Mouse (Mus musculus): ENCODE measurements around the gene Eif2b2. TPM values are rescaled to one million over a fixed set of nuclear protein-coding genes. Genes with fewer than 3 reads are reported as not detected.

Eif2b2 gene
- total and polyA plus RNA-seq, 3 experiments: 94.9 to 143 (median 123) TPM

DNA sequence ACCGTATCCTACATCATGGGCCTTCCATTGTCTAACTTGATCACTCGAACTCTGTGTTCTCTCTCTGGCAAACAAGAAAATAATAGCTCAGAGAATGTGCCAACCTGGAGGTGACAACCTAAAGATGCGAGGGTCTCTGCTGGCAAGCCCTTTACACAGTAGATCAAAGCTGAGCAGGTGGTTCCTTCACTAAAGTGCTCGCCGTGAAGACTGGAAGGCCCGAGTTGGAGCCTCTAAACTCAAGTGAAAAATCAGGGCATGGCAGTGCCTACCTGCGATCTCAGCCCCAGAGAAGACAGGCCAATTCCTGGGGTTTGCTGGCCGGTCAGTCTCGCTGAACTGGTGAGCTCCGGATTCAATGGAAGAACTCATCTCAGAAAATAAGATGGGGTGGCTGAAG, 26.1 kb upstream of the Eif2b2 start:
- dilution Hi-C loops (cut with MboI; ENCODE audit: extremely low pct_ligation_motif_present, extremely low pct_unique_long_range_greater_than_20kb, low sequenced_read_pairs) (no loop called here), in situ Hi-C loops (cut with MboI; ENCODE audit: low pct_ligation_motif_present, low pct_unique_long_range_greater_than_20kb, low sequenced_read_pairs) (no loop called here)
- no peak overlapping the region for H3K27ac ChIP-seq (ENCODE audit: insufficient read depth, low read depth)

GRCm38 (mm10) chr12:85193923-85194622, 25.2 kb upstream of the Eif2b2 start:
- Histone ChIP-seq H3K4me1 (ENCODE audit: control insufficient read depth in 1 of 2, insufficient read depth in 2 of 2) (peaks cover 10 to 27% of the 10 kb centered on the region in 2 experiments), H3K79me2 (replicated peaks; ENCODE audit: control insufficient read depth, extremely low read depth, insufficient read depth, poor library complexity, severe bottlenecking) (no peaks in the 10 kb centered on the region), H3K27ac (ENCODE audit: insufficient read depth, low read depth) (no peak overlapping the region), H3K9me3 (replicated peaks; ENCODE audit: low read length) (no peaks in the 10 kb centered on the region), H3K4me2 (ENCODE audit: insufficient read depth, low read depth, poor library complexity, severe bottlenecking) (no peak overlapping the region), H3K27me3 (replicated peaks) (no peaks in the 10 kb centered on the region), H3K9ac (ENCODE audit: insufficient read depth, low read depth) (no peak overlapping the region), H3K36me3 (replicated peaks in 1 of 2; ENCODE audit: control insufficient read depth in 1 of 2, insufficient read depth in 1 of 2, low read length in 1 of 2) (no peaks in the 10 kb centered on the region), H3K4me3 (replicated peaks in 1 of 3; ENCODE audit: low read depth in 2 of 3, low read length in 2 of 3, poor library complexity in 1 of 3) (no peak overlapping the region)
- dilution Hi-C loops (cut with MboI; ENCODE audit: extremely low pct_ligation_motif_present, extremely low pct_unique_long_range_greater_than_20kb, low sequenced_read_pairs) (no loop called here), in situ Hi-C loops (cut with MboI; ENCODE audit: low pct_ligation_motif_present, low pct_unique_long_range_greater_than_20kb, low sequenced_read_pairs) (no loop called here)
- TF ChIP-seq MAFK (IDR thresholded peaks at IDR 0.05; ENCODE audit: insufficient replicate concordance, low read length) (no peak), MXI1 (IDR thresholded peaks at IDR 0.05; ENCODE audit: low read depth, low read length) (no peak), ZMIZ1 (IDR thresholded peaks at IDR 0.05; ENCODE audit: low read depth, low read length) (no peak), ETS1 (conservative IDR thresholded peaks at IDR 0.05; ENCODE audit: low read depth, low read length) (no peak), UBTF (IDR thresholded peaks at IDR 0.05; ENCODE audit: low read depth, low read length) (no peak), ELF1 (IDR thresholded peaks at IDR 0.05; ENCODE audit: low read depth, low read length) (no peak), E2F4 (IDR thresholded peaks at IDR 0.05; ENCODE audit: insufficient replicate concordance, low read depth, low read length) (no peak), IRF4 (IDR thresholded peaks at IDR 0.05; ENCODE audit: low read depth, low read length) (no peak), ZNF384 (IDR thresholded peaks at IDR 0.05; ENCODE audit: low read depth, low read length) (no peak), KAT2A (IDR thresholded peaks at IDR 0.05; ENCODE audit: insufficient replicate concordance, low read length) (no peak), EP300 (IDR thresholded peaks at IDR 0.05; ENCODE audit: low read length) (no peak), SMC3 (IDR thresholded peaks at IDR 0.05; ENCODE audit: low read depth, low read length) (no peak), BHLHE40 (IDR thresholded peaks at IDR 0.05; ENCODE audit: low read depth, low read length) (no peak), TCF12 (IDR thresholded peaks at IDR 0.05; ENCODE audit: low read depth, low read length) (no peak), JUND (conservative IDR thresholded peaks at IDR 0.05; ENCODE audit: low read depth, low read length) (no peak), NELFE (IDR thresholded peaks at IDR 0.05; ENCODE audit: low read depth, low read length) (no peak), RAD21 (IDR thresholded peaks at IDR 0.05; ENCODE audit: low read depth, low read length) (no peak), CHD2 (IDR thresholded peaks at IDR 0.05; ENCODE audit: low read length) (no peak), CHD1 (IDR thresholded peaks at IDR 0.05; ENCODE audit: low read depth, low read length) (no peak)
- DNase-seq (ENCODE audit: extremely low read depth): no peak

More for the DNA sequence above, 26.1 kb upstream of the Eif2b2 start:
- no peak overlapping the region for H3K9ac ChIP-seq (ENCODE audit: insufficient read depth, low read depth)
- peaks cover 10 to 27% of the 10 kb centered on the region in 2 experiments for H3K4me1 ChIP-seq (ENCODE audit: control insufficient read depth in 1 of 2, insufficient read depth in 2 of 2)
- H3K4me3 ChIP-seq (replicated peaks in 1 of 3; ENCODE audit: low read depth in 2 of 3, low read length in 2 of 3, poor library complexity in 1 of 3): no peak overlapping the region
- H3K9me3 ChIP-seq (replicated peaks; ENCODE audit: low read length): no peaks in the 10 kb centered on the region
- no peak for DNase-seq (ENCODE audit: extremely low read depth)
- no peaks in the 10 kb centered on the region for H3K27me3 ChIP-seq (replicated peaks)
- no peak overlapping the region for H3K4me2 ChIP-seq (ENCODE audit: insufficient read depth, low read depth, poor library complexity, severe bottlenecking)
- TF ChIP-seq UBTF (IDR thresholded peaks at IDR 0.05; ENCODE audit: low read depth, low read length) (no peak), EP300 (IDR thresholded peaks at IDR 0.05; ENCODE audit: low read length) (no peak)
- H3K36me3 ChIP-seq (replicated peaks in 1 of 2; ENCODE audit: control insufficient read depth in 1 of 2, insufficient read depth in 1 of 2, low read length in 1 of 2): no peaks in the 10 kb centered on the region
- H3K79me2 ChIP-seq (replicated peaks; ENCODE audit: control insufficient read depth, extremely low read depth, insufficient read depth, poor library complexity, severe bottlenecking): no peaks in the 10 kb centered on the region
